Comparison of ENCODE assay signal across 8 mouse cellular contexts in genomic region chr6:49822871-49823230, GRCm38 (mm10). TPM values are rescaled to one million over a fixed set of nuclear protein-coding genes. Genes with fewer than 3 reads are reported as not detected.
DNase-seq lines count a peak whose midpoint lies in the region; ATAC-seq and TF ChIP-seq lines count a peak whose summit lies in the region.

No protein-coding gene starts in this region.

- H3K4me3 ChIP-seq in heart, postnatal 0 days (ENCODE audit: low read depth, low read length) = peak overlapping the region; percentile 54
- peak overlapping the region; percentile 40 for H3K4me3 ChIP-seq in embryonic facial prominence, embryonic 12.5 days
- peak overlapping the region; percentile 43 for H3K4me3 ChIP-seq in intestine, embryonic 15.5 days (replicated peaks)
- peak overlapping the region; percentile 45 for H3K4me3 ChIP-seq in midbrain, embryonic 16.5 days (ENCODE audit: low read depth, low read length)

- WGBS in heart, postnatal 0 days = 2% methylated on average over 10 of the region's 10 CpGs
- under 1% methylated on average over 10 of the region's 10 CpGs for WGBS in embryonic facial prominence, embryonic 12.5 days
- 1% methylated on average over 10 of the region's 10 CpGs for WGBS in intestine, embryonic 15.5 days
- 2% methylated on average over 10 of the region's 10 CpGs for WGBS in midbrain, embryonic 16.5 days

- peak overlapping the region; percentile 90 for H3K4me2 ChIP-seq in heart, postnatal 0 days (ENCODE audit: low read depth, low read length)
- peak overlapping the region; percentile 68 for H3K4me2 ChIP-seq in embryonic facial prominence, embryonic 12.5 days (replicated peaks)
- H3K4me2 ChIP-seq in intestine, embryonic 15.5 days (replicated peaks) = peak overlapping the region; percentile 94
- H3K4me2 ChIP-seq in midbrain, embryonic 16.5 days (ENCODE audit: low read length) = peak overlapping the region; percentile 83

- TF ChIP-seq CTCF in heart, postnatal 0 days (IDR thresholded peaks at IDR 0.05; ENCODE audit: low read depth) = no peak

- H3K4me1 ChIP-seq in heart, postnatal 0 days (ENCODE audit: control insufficient read depth, insufficient read depth) = peaks cover 7% of the 10 kb centered on the region; the same call in 1 of the 2 replicates
- H3K4me1 ChIP-seq in embryonic facial prominence, embryonic 12.5 days = peaks cover 11% of the 10 kb centered on the region; the same call in 1 of the 2 replicates
- H3K4me1 ChIP-seq in intestine, embryonic 15.5 days (replicated peaks) = peaks cover 10% of the 10 kb centered on the region
- peaks cover 10% of the 10 kb centered on the region; the same call in 1 of the 2 replicates for H3K4me1 ChIP-seq in midbrain, embryonic 16.5 days (ENCODE audit: control insufficient read depth, insufficient read depth, low read length)

- H3K27ac ChIP-seq in heart, postnatal 0 days (ENCODE audit: low read depth) = no peak overlapping the region
- H3K27ac ChIP-seq in embryonic facial prominence, embryonic 12.5 days = no peak overlapping the region
- H3K27ac ChIP-seq in intestine, embryonic 15.5 days = no peak overlapping the region
- H3K27ac ChIP-seq in midbrain, embryonic 16.5 days (ENCODE audit: low read length) = no peak overlapping the region

- intact Hi-C loops in heart, postnatal 14 days (cut with DNase I) = no loop called here

- no peak for TF ChIP-seq EP300 in heart, postnatal 0 days (IDR thresholded peaks at IDR 0.05; ENCODE audit: low read depth)

- no peaks in the 10 kb centered on the region for H3K9me3 ChIP-seq in heart, postnatal 0 days (replicated peaks; ENCODE audit: control insufficient read depth, low read length)
- H3K9me3 ChIP-seq in embryonic facial prominence, embryonic 12.5 days = no peaks in the 10 kb centered on the region
- H3K9me3 ChIP-seq in intestine, embryonic 15.5 days = no peaks in the 10 kb centered on the region
- no peaks in the 10 kb centered on the region for H3K9me3 ChIP-seq in midbrain, embryonic 16.5 days (replicated peaks; ENCODE audit: control insufficient read depth, low read length, poor library complexity, severe bottlenecking)

- H3K27me3 ChIP-seq in heart, postnatal 0 days (ENCODE audit: control insufficient read depth, insufficient read depth, low read length) = peaks cover 55% of the 10 kb centered on the region
- H3K27me3 ChIP-seq in embryonic facial prominence, embryonic 12.5 days = peaks cover 60% of the 10 kb centered on the region
- H3K27me3 ChIP-seq in intestine, embryonic 15.5 days (replicated peaks) = peaks cover 39% of the 10 kb centered on the region
- H3K27me3 ChIP-seq in midbrain, embryonic 16.5 days (ENCODE audit: control insufficient read depth, insufficient read depth, low read depth, low read length) = peaks cover 26% of the 10 kb centered on the region

- H3K36me3 ChIP-seq in heart, postnatal 0 days (replicated peaks; ENCODE audit: control insufficient read depth, insufficient read depth, low read length) = no peaks in the 10 kb centered on the region
- H3K36me3 ChIP-seq in embryonic facial prominence, embryonic 12.5 days = no peaks in the 10 kb centered on the region
- no peaks in the 10 kb centered on the region for H3K36me3 ChIP-seq in intestine, embryonic 15.5 days
- H3K36me3 ChIP-seq in midbrain, embryonic 16.5 days (ENCODE audit: control insufficient read depth, insufficient read depth, low read length) = no peaks in the 10 kb centered on the region

- no peak overlapping the region for H3K9ac ChIP-seq in heart, postnatal 0 days (replicated peaks; ENCODE audit: low read depth, low read length)
- H3K9ac ChIP-seq in embryonic facial prominence, embryonic 12.5 days = peak overlapping the region; percentile 53; the same call in 1 of the 2 replicates
- H3K9ac ChIP-seq in intestine, embryonic 15.5 days = no peak overlapping the region
- H3K9ac ChIP-seq in midbrain, embryonic 16.5 days (ENCODE audit: low read depth, low read length) = peak overlapping the region; percentile 54

- no peak for ATAC-seq in heart, postnatal 0 days (ENCODE audit: insufficient read depth, low read depth)
- no peak for ATAC-seq in embryonic facial prominence, embryonic 12.5 days (ENCODE audit: insufficient number of reproducible peaks, insufficient read depth, low FRiP score, low TSS enrichment)
- ATAC-seq in intestine, embryonic 15.5 days = no peak
- no peak for ATAC-seq in midbrain, embryonic 16.5 days
- ATAC-seq in monocyte, adult 5-6 weeks (replicated peaks; ENCODE audit: insufficient number of reproducible peaks, low FRiP score, low TSS enrichment, poor library complexity, severe bottlenecking) = no peak

- DNase-seq in heart, postnatal 0 days (ENCODE audit: low spot score) = no peak
- no peak for DNase-seq in heart, postnatal 14 days
- DNase-seq in adrenal gland, adult 2 months = no peak
- DNase-seq in MN1 (ENCODE audit: low spot score) = no peak

RNA-seq across cellular contexts. Expression of gene Npy, which starts 0.3 kb away (rescaled TPM):
- not detected in 2 replicates for total RNA-seq in heart, postnatal 0 days (2014; rRNA removed; ENCODE audit: low replicate concordance)
- polyA plus RNA-seq in heart, postnatal 0 days (2015; fragmentation: Nextera tagmentation; extraction: Ambion mirVana) = 0.67 and 1.4 TPM in 2 replicates
- not detected for total RNA-seq in heart, postnatal 14 days (2021)
- polyA plus RNA-seq in embryonic facial prominence, embryonic 12.5 days (2016; fragmentation: Nextera tagmentation; extraction: Ambion mirVana) = 6.1 and 7.2 TPM in 2 replicates
- 16.7 and 25.0 TPM in 2 replicates for polyA plus RNA-seq in intestine, embryonic 15.5 days (2015; fragmentation: Nextera tagmentation; extraction: Ambion mirVana)
- polyA plus RNA-seq in midbrain, embryonic 16.5 days (2015; fragmentation: Nextera tagmentation; extraction: Ambion mirVana) = 98.2 and 130 TPM in 2 replicates
- total RNA-seq in adrenal gland, adult 2 months (2021) = 1,000 to 10,000 TPM in 1 of 2 experiments, 100 to 1,000 TPM in 1; 946 to 1,532 TPM
- polyA plus RNA-seq in adrenal gland, adult 2 months (2012; rRNA removed) = 473 and 872 TPM in 2 replicates
- total RNA-seq in monocyte, adult 5-6 weeks (2017) = not detected in 3 replicates

Comparison
In these comparisons a context has a peak if more than half of its experiments do, and no peak if none do; other contexts are left out.
1. H3K9ac ChIP-seq: peak in embryonic facial prominence, embryonic 12.5 days (single experiment) and midbrain, embryonic 16.5 days (single experiment); none in heart, postnatal 0 days (single experiment) and intestine, embryonic 15.5 days (single experiment).
2. Peak in every context shown above with its lines, with median percentiles within 50 percentile points of each other: H3K4me2 ChIP-seq and H3K4me3 ChIP-seq.